Mouse (Mus musculus): ENCODE data around the gene S1pr4. TPM values are rescaled to one million over a fixed set of nuclear protein-coding genes. Genes with fewer than 3 reads are reported as not detected.

S1pr4 gene
- polyA plus RNA-seq, 1 experiment from 2014 or later, result 0.54 TPM

GRCm38 (mm10) chr10:81452237-81452946 lies 47.5 kb downstream of the S1pr4 start:
- Histone ChIP-seq H3K9ac (ENCODE audit: low read depth, low read length) (peak overlapping the region; percentile 18; the same call in 1 of the 2 replicates), H3K4me3 (ENCODE audit: low read length) (no peak overlapping the region), H3K36me3 (ENCODE audit: control insufficient read depth, insufficient read depth, low read length) (no peaks in the 10 kb centered on the region), H3K27ac (ENCODE audit: low read depth, low read length) (no peak overlapping the region), H3K4me2 (replicated peaks; ENCODE audit: low read depth, low read length) (no peak overlapping the region), H3K9me3 (ENCODE audit: control insufficient read depth, low read length) (no peaks in the 10 kb centered on the region), H3K4me1 (ENCODE audit: control insufficient read depth, insufficient read depth, low read length) (no peaks in the 10 kb centered on the region), H3K27me3 (ENCODE audit: control insufficient read depth, insufficient read depth, low read length) (peaks cover 73% of the 10 kb centered on the region)
- no peak for ATAC-seq (ENCODE audit: low FRiP score, low TSS enrichment)
- 10% methylated on average over 36 of the region's 36 CpGs for WGBS

GRCm38 (mm10) chr10:81451365-81451745 lies 48.6 kb downstream of the S1pr4 start:
- no peaks in the 10 kb centered on the region for H3K36me3 ChIP-seq (ENCODE audit: control insufficient read depth, insufficient read depth, low read length)
- H3K4me3 ChIP-seq (ENCODE audit: low read length), result no peak overlapping the region
- H3K4me2 ChIP-seq (replicated peaks; ENCODE audit: low read depth, low read length), result no peak overlapping the region
- H3K4me1 ChIP-seq (ENCODE audit: control insufficient read depth, insufficient read depth, low read length), result no peaks in the 10 kb centered on the region
- no peak overlapping the region for H3K9ac ChIP-seq (ENCODE audit: low read depth, low read length)
- H3K27ac ChIP-seq (ENCODE audit: low read depth, low read length), result no peak overlapping the region
- WGBS, result 41% methylated on average over 6 of the region's 6 CpGs
- ATAC-seq (ENCODE audit: low FRiP score, low TSS enrichment), result no peak
- H3K27me3 ChIP-seq (ENCODE audit: control insufficient read depth, insufficient read depth, low read length), result peaks cover 62% of the 10 kb centered on the region
- H3K9me3 ChIP-seq (ENCODE audit: control insufficient read depth, low read length), result no peaks in the 10 kb centered on the region

- Histone ChIP-seq H3K27me3 (ENCODE audit: control insufficient read depth, insufficient read depth, low read length) (peaks cover 58% of the 10 kb centered on the region), H3K4me1 (ENCODE audit: control insufficient read depth, insufficient read depth, low read length) (no peaks in the 10 kb centered on the region), H3K27ac (ENCODE audit: low read depth, low read length) (no peak overlapping the region), H3K4me2 (replicated peaks; ENCODE audit: low read depth, low read length) (no peak overlapping the region), H3K4me3 (ENCODE audit: low read length) (no peak overlapping the region), H3K9ac (ENCODE audit: low read depth, low read length) (no peak overlapping the region), H3K9me3 (ENCODE audit: control insufficient read depth, low read length) (no peaks in the 10 kb centered on the region), H3K36me3 (ENCODE audit: control insufficient read depth, insufficient read depth, low read length) (no peaks in the 10 kb centered on the region)
- 62% methylated on average over 9 of the region's 9 CpGs for WGBS
- ATAC-seq (ENCODE audit: low FRiP score, low TSS enrichment), result no peak
Measured at GRCm38 (mm10) chr10:81450641-81451364, 49.1 kb downstream of the S1pr4 start.

- no peaks in the 10 kb centered on the region for H3K9me3 ChIP-seq (ENCODE audit: control insufficient read depth, low read length)
- H3K9ac ChIP-seq (ENCODE audit: low read depth, low read length), result no peak overlapping the region
- H3K4me3 ChIP-seq (ENCODE audit: low read length), result no peak overlapping the region
- H3K27ac ChIP-seq (ENCODE audit: low read depth, low read length), result no peak overlapping the region
- no peak overlapping the region for H3K4me2 ChIP-seq (replicated peaks; ENCODE audit: low read depth, low read length)
- H3K27me3 ChIP-seq (ENCODE audit: control insufficient read depth, insufficient read depth, low read length), result peaks cover 51% of the 10 kb centered on the region
- no peaks in the 10 kb centered on the region for H3K36me3 ChIP-seq (ENCODE audit: control insufficient read depth, insufficient read depth, low read length)
- 1% methylated on average over 7 of the region's 7 CpGs for WGBS
- H3K4me1 ChIP-seq (ENCODE audit: control insufficient read depth, insufficient read depth, low read length), result no peaks in the 10 kb centered on the region
- peak; percentile 64 for ATAC-seq (ENCODE audit: low FRiP score, low TSS enrichment)
Measured at GRCm38 (mm10) chr10:81450140-81450539, 49.8 kb downstream of the S1pr4 start.

Small RNA genes within 50 kb of the gene (microRNA-seq; reads per million reads assigned to microRNA genes)
- not detected for gene Gm25595

Other genes starting within 250 kb of the S1pr4 start
- gene Matk, start 247.2 kb downstream of the S1pr4 start, polyA plus RNA-seq (2014; fragmentation: Nextera tagmentation; extraction: Ambion mirVana), result 5.4 and 7.0 TPM in 2 replicates
- gene Mrpl54, start 233.2 kb downstream of the S1pr4 start, polyA plus RNA-seq (2014; fragmentation: Nextera tagmentation; extraction: Ambion mirVana), result 240 and 276 TPM in 2 replicates
- 51.4 and 52.7 TPM in 2 replicates for gene Apba3, start 233.2 kb downstream of the S1pr4 start, polyA plus RNA-seq (2014; fragmentation: Nextera tagmentation; extraction: Ambion mirVana)
- gene Tjp3, start 208.6 kb downstream of the S1pr4 start, polyA plus RNA-seq (2014; fragmentation: Nextera tagmentation; extraction: Ambion mirVana), result 7.6 and 11.6 TPM in 2 replicates
- gene Pip5k1c, start 207.2 kb downstream of the S1pr4 start, polyA plus RNA-seq (2014; fragmentation: Nextera tagmentation; extraction: Ambion mirVana), result 25.4 and 60.7 TPM in 2 replicates
- 21.4 and 29.6 TPM in 2 replicates for gene Cactin, start 179.0 kb downstream of the S1pr4 start, polyA plus RNA-seq (2014; fragmentation: Nextera tagmentation; extraction: Ambion mirVana)
- gene Tbxa2r, start 171.4 kb downstream of the S1pr4 start, polyA plus RNA-seq (2014; fragmentation: Nextera tagmentation; extraction: Ambion mirVana), result 8.7 and 10.1 TPM in 2 replicates
- gene Gipc3, start 156.9 kb downstream of the S1pr4 start, polyA plus RNA-seq (2014; fragmentation: Nextera tagmentation; extraction: Ambion mirVana), result 0.05 and 0.07 TPM in 2 replicates
- gene Hmg20b, start 149.7 kb downstream of the S1pr4 start, polyA plus RNA-seq (2014; fragmentation: Nextera tagmentation; extraction: Ambion mirVana), result 115 and 119 TPM in 2 replicates
- gene Mfsd12, start 142.6 kb downstream of the S1pr4 start, polyA plus RNA-seq (2014; fragmentation: Nextera tagmentation; extraction: Ambion mirVana), result 4.1 and 4.6 TPM in 2 replicates
- gene 4930404N11Rik, start 134.3 kb downstream of the S1pr4 start, polyA plus RNA-seq (2014; fragmentation: Nextera tagmentation; extraction: Ambion mirVana), result 0.14 and 0.30 TPM in 2 replicates
- gene Fzr1, start 121.6 kb downstream of the S1pr4 start, polyA plus RNA-seq (2014; fragmentation: Nextera tagmentation; extraction: Ambion mirVana), result 101 and 108 TPM in 2 replicates
- gene Dohh, start 115.7 kb downstream of the S1pr4 start, polyA plus RNA-seq (2014; fragmentation: Nextera tagmentation; extraction: Ambion mirVana), result 59.2 and 73.9 TPM in 2 replicates
- gene Gm48551, start 115.7 kb downstream of the S1pr4 start, polyA plus RNA-seq (2014; fragmentation: Nextera tagmentation; extraction: Ambion mirVana), result 3.5 and 3.8 TPM in 2 replicates
- gene Gm48552, start 111.1 kb downstream of the S1pr4 start, polyA plus RNA-seq (2014; fragmentation: Nextera tagmentation; extraction: Ambion mirVana), result 0.61 and 1.5 TPM in 2 replicates
- gene Smim24, start 107.1 kb downstream of the S1pr4 start, polyA plus RNA-seq (2014; fragmentation: Nextera tagmentation; extraction: Ambion mirVana), result 14.9 and 16.4 TPM in 2 replicates
- 47.3 and 59.0 TPM in 2 replicates for gene Nfic, start 44.5 kb downstream of the S1pr4 start, polyA plus RNA-seq (2014; fragmentation: Nextera tagmentation; extraction: Ambion mirVana)
- 0.28 and 0.36 TPM in 2 replicates for gene Celf5, start 17.4 kb downstream of the S1pr4 start, polyA plus RNA-seq (2014; fragmentation: Nextera tagmentation; extraction: Ambion mirVana)
- 59.1 and 76.6 TPM in 2 replicates for gene Ncln, start 3.7 kb downstream of the S1pr4 start, polyA plus RNA-seq (2014; fragmentation: Nextera tagmentation; extraction: Ambion mirVana)
- gene Gna15, start 24.1 kb upstream of the S1pr4 start, polyA plus RNA-seq (2014; fragmentation: Nextera tagmentation; extraction: Ambion mirVana), result 0.23 and 0.60 TPM in 2 replicates
- 77.7 and 89.2 TPM in 2 replicates for gene Gna11, start 45.1 kb upstream of the S1pr4 start, polyA plus RNA-seq (2014; fragmentation: Nextera tagmentation; extraction: Ambion mirVana)
- 408 and 609 TPM in 2 replicates for gene Aes, start 59.4 kb upstream of the S1pr4 start, polyA plus RNA-seq (2014; fragmentation: Nextera tagmentation; extraction: Ambion mirVana)
- gene Tle2, start 74.4 kb upstream of the S1pr4 start, polyA plus RNA-seq (2014; fragmentation: Nextera tagmentation; extraction: Ambion mirVana), result 29.3 and 30.4 TPM in 2 replicates
- 12.6 and 15.5 TPM in 2 replicates for gene Tle6, start 100.9 kb upstream of the S1pr4 start, polyA plus RNA-seq (2014; fragmentation: Nextera tagmentation; extraction: Ambion mirVana)
- gene BC025920, start 106.1 kb upstream of the S1pr4 start, polyA plus RNA-seq (2014; fragmentation: Nextera tagmentation; extraction: Ambion mirVana), result 0.84 and 0.86 TPM in 2 replicates
- 39.9 and 40.7 TPM in 2 replicates for gene Sirt6, start 127.7 kb upstream of the S1pr4 start, polyA plus RNA-seq (2014; fragmentation: Nextera tagmentation; extraction: Ambion mirVana)
- 11.3 and 18.5 TPM in 2 replicates for gene Ankrd24, start 128.4 kb upstream of the S1pr4 start, polyA plus RNA-seq (2014; fragmentation: Nextera tagmentation; extraction: Ambion mirVana)
- gene Gm10778, start 148.9 kb upstream of the S1pr4 start, polyA plus RNA-seq (2014; fragmentation: Nextera tagmentation; extraction: Ambion mirVana), result 5.3 and 6.4 TPM in 2 replicates
- gene Zfp433, start 204.7 kb upstream of the S1pr4 start, polyA plus RNA-seq (2014; fragmentation: Nextera tagmentation; extraction: Ambion mirVana), result 18.9 and 19.8 TPM in 2 replicates

Measured in kidney, embryonic 14.5 days (tissue).